Mouse (Mus musculus) kidney, adult 2 months (tissue): ENCODE results near the gene Ccdc40.

Experiments used
- CTCF ChIP-seq: fragments of 200-500 bp; conservative IDR thresholded peaks from 2 replicates; pipeline ENCODE4 v1.5.1; 2011; ENCODE audit warnings: low read depth, mild to moderate bottlenecking, control low read depth, low read length, moderate library complexity, mixed read lengths; ENCODE audit not compliant: insufficient read depth, insufficient read length
- POLR2A ChIP-seq: fragments of 200-500 bp; IDR thresholded peaks from one replicate; pipeline ENCODE4 v1.6.1; 2011; ENCODE audit warnings: low read depth, low read length, control low read depth

- TF ChIP-seq CTCF = no peak
- no peak for TF ChIP-seq POLR2A
These were observed 42.0 kb upstream of the Ccdc40 start for GRCm38 (mm10) chr11:119186381-119186780.
